Mouse (Mus musculus): ENCODE measurements at regions not wholly inside any gene's neighbourhood (a gene's known extent, or its start where the extent isn't known, plus 50 kb on each side); places are given as distances from the start of the nearest gene placed in this dataset.

DNA sequence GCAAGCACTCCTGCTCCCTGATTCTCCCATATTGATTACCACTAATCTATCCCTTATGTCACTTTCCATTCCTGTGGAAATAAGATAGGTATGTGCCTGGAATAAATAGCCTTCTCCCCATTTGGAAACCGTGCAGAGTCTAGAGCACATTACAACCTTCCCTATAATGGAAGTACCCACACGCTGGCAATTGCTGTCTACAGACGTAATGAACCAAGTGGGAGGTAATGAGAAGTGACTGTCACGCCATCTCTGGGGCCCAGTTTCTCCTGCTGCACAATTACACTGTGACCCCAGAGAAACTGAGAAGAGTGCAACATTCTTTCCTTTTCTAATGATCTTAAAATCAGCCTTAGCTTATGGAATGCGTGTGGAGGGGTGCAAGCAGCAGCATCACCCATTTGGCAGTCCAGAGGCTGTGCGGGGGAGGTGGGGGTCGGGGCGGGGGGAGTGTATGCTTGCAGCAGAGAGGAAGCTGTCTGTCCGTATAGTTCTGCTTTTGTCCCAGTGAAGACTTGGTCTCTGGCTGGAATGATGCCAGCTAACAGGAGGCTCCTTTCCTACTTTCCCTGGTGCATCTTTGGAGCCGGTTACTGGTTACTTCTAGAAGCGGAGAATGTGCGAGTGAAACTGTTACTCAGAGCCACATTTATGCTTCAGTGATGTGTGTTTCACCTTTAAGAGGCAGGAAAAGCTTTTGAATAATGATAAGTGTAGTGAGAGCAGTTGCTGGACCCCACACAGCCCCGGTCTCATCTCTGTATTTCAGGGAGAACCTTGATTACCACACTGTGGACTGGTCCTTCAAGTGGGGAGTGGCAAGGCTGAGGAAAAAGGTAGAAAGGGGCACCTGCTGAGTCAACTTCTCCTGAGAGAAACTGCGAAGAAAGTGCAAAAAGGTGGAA is 209.3 kb upstream of the Tet2 start:
- no peaks in the 10 kb centered on the region for H3K9me3 ChIP-seq
- H3K4me3 ChIP-seq, result no peak overlapping the region
- H3K36me3 ChIP-seq, result no peaks in the 10 kb centered on the region
- peaks cover 36% of the 10 kb centered on the region for H3K4me1 ChIP-seq
- WGBS, result 38% methylated on average over 14 of the region's 14 CpGs
- peak overlapping the region; percentile 35; the same call in 1 of the 2 replicates for H3K27ac ChIP-seq
- H3K9ac ChIP-seq, result no peak overlapping the region
- 0 out of 2 replicates have a peak, but pooled peaks have one; percentile 29 for ATAC-seq (ENCODE audit: borderline replicate concordance, extremely low read depth, low FRiP score, low TSS enrichment)
- peak overlapping the region; percentile 18 for H3K4me2 ChIP-seq
- H3K27me3 ChIP-seq, result no peaks in the 10 kb centered on the region

- no peaks in the 10 kb centered on the region for H3K9me3 ChIP-seq
- H3K4me1 ChIP-seq, result peaks cover 36% of the 10 kb centered on the region
- H3K27ac ChIP-seq, result peak overlapping the region; percentile 35; the same call in 1 of the 2 replicates
- no peaks in the 10 kb centered on the region for H3K36me3 ChIP-seq
- H3K27me3 ChIP-seq, result no peaks in the 10 kb centered on the region
- peak overlapping the region; percentile 18 for H3K4me2 ChIP-seq
- 12% methylated on average over 3 of the region's 3 CpGs for WGBS
- no peak for ATAC-seq (ENCODE audit: borderline replicate concordance, extremely low read depth, low FRiP score, low TSS enrichment)
- no peak overlapping the region for H3K4me3 ChIP-seq
- no peak overlapping the region for H3K9ac ChIP-seq
Observed at GRCm38 (mm10) chr3:133754911-133755259, 209.9 kb upstream of the Tet2 start.

GRCm38 (mm10) chr3:133757756-133758420 is 212.9 kb upstream of the Tet2 start:
- no peaks in the 10 kb centered on the region for H3K27me3 ChIP-seq
- ATAC-seq (ENCODE audit: borderline replicate concordance, extremely low read depth, low FRiP score, low TSS enrichment), result peak; percentile 51
- H3K9ac ChIP-seq, result no peak overlapping the region
- peaks cover 28% of the 10 kb centered on the region for H3K4me1 ChIP-seq
- 16% methylated on average over 12 of the region's 12 CpGs for WGBS
- peak overlapping the region; percentile 41 for H3K4me2 ChIP-seq
- no peaks in the 10 kb centered on the region for H3K9me3 ChIP-seq
- peak overlapping the region; percentile 12 for H3K4me3 ChIP-seq
- no peaks in the 10 kb centered on the region for H3K36me3 ChIP-seq
- H3K27ac ChIP-seq, result 0 out of 2 replicates have a peak overlapping the region, but pooled peaks have one; percentile 5

DNA sequence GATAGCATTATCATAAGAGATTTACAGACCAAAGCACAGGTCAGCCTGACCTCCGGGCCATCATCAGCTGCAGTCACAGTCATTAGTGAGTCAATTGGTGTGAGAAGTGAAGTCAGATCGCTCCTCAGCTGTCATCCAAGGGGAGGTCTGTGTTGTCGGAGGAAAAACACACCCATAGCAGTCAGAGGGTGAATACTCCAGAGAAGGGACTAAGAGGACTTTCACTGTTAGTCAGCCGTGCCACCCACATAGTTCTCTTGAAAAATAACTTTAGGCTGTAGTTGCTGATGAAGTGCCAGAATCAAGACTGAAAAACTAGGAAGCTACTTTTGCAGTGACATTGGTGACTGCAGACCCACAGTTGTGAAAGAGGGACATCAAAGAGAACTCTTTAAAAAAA is 213.5 kb upstream of the Tet2 start:
- H3K36me3 ChIP-seq, result no peaks in the 10 kb centered on the region
- H3K4me1 ChIP-seq, result peaks cover 25% of the 10 kb centered on the region
- no peaks in the 10 kb centered on the region for H3K27me3 ChIP-seq
- peak; percentile 55; the same call in 1 of the 2 replicates for ATAC-seq (ENCODE audit: borderline replicate concordance, extremely low read depth, low FRiP score, low TSS enrichment)
- WGBS, result 5% methylated on average over 4 of the region's 4 CpGs
- no peak overlapping the region for H3K9ac ChIP-seq
- H3K27ac ChIP-seq, result 0 out of 2 replicates have a peak overlapping the region, but pooled peaks have one; percentile 5
- no peaks in the 10 kb centered on the region for H3K9me3 ChIP-seq
- peak overlapping the region; percentile 12 for H3K4me3 ChIP-seq
- H3K4me2 ChIP-seq, result peak overlapping the region; percentile 41

DNA sequence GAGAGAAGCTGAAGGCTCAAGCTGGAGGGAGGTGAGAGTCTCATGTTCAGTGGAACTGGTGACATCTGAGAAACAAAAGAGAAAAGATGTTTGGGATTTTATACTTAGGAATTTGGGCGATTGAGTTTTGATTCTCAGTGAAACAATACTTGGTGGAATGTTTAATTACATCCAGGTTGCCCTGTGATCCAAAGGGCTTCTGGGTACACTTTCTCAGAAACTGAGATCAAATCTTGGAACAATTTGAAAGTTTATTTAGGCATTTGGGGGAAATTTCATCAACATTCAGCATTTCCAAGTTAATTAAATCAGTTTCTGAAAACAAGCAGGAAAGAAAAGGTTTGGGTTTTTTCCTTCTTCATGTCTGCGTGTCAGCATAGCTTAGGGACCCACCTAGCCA is 214.7 kb upstream of the Tet2 start:
- H3K4me1 ChIP-seq, result peaks cover 17% of the 10 kb centered on the region
- no peak overlapping the region for H3K4me2 ChIP-seq
- no peaks in the 10 kb centered on the region for H3K36me3 ChIP-seq
- H3K4me3 ChIP-seq, result no peak overlapping the region
- H3K27ac ChIP-seq, result no peak overlapping the region
- ATAC-seq (ENCODE audit: borderline replicate concordance, extremely low read depth, low FRiP score, low TSS enrichment), result no peak
- WGBS, result 73% methylated on average over 2 of the region's 2 CpGs
- no peaks in the 10 kb centered on the region for H3K9me3 ChIP-seq
- no peaks in the 10 kb centered on the region for H3K27me3 ChIP-seq
- no peak overlapping the region for H3K9ac ChIP-seq

GRCm38 (mm10) chr3:133760221-133760620 is 215.3 kb upstream of the Tet2 start:
- Histone ChIP-seq H3K36me3 (no peaks in the 10 kb centered on the region), H3K9ac (no peak overlapping the region), H3K4me1 (peaks cover 12% of the 10 kb centered on the region), H3K4me2 (no peak overlapping the region), H3K4me3 (no peak overlapping the region), H3K9me3 (no peaks in the 10 kb centered on the region), H3K27me3 (no peaks in the 10 kb centered on the region), H3K27ac (no peak overlapping the region)
- ATAC-seq (ENCODE audit: borderline replicate concordance, extremely low read depth, low FRiP score, low TSS enrichment), result no peak
- WGBS, result 97% methylated on average over 1 of the region's 1 CpGs

DNA sequence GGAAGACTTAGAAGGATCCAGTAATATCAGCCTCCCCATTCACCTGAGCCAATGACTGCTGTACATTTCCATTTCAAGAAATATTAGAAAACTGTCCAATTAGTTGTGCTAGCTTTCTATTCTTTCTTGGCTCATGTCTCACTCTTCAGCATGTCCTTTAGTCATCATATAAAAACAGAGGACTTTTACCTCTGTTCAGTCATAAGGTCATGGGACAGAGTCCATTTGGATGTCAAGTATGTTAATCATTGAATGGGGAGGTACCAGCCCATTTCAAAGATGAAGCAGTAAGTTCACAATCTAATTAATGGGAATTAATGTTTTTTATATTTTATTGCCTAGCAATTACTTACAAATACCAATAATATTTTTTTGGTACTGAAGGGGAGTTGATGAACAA is 218.8 kb upstream of the Tet2 start:
- Histone ChIP-seq H3K36me3 (no peaks in the 10 kb centered on the region), H3K4me2 (no peak overlapping the region), H3K27me3 (no peaks in the 10 kb centered on the region), H3K4me1 (peaks cover under 1% of the 10 kb centered on the region; the same call in 1 of the 2 replicates), H3K9me3 (no peaks in the 10 kb centered on the region), H3K4me3 (no peak overlapping the region), H3K27ac (no peak overlapping the region), H3K9ac (no peak overlapping the region)
- no peak for ATAC-seq (ENCODE audit: borderline replicate concordance, extremely low read depth, low FRiP score, low TSS enrichment)

GRCm38 (mm10) chr3:133773490-133773889 is 228.6 kb upstream of the Tet2 start:
- no peak overlapping the region for H3K4me3 ChIP-seq
- H3K27ac ChIP-seq, result no peak overlapping the region
- no peaks in the 10 kb centered on the region for H3K36me3 ChIP-seq
- no peak overlapping the region for H3K9ac ChIP-seq
- ATAC-seq (ENCODE audit: borderline replicate concordance, extremely low read depth, low FRiP score, low TSS enrichment), result no peak
- H3K4me1 ChIP-seq, result no peaks in the 10 kb centered on the region
- no peaks in the 10 kb centered on the region for H3K9me3 ChIP-seq
- H3K4me2 ChIP-seq, result no peak overlapping the region
- 50% methylated on average over 2 of the region's 2 CpGs for WGBS
- no peaks in the 10 kb centered on the region for H3K27me3 ChIP-seq

- H3K4me1 ChIP-seq, result no peaks in the 10 kb centered on the region
- no peaks in the 10 kb centered on the region for H3K9me3 ChIP-seq
- H3K4me3 ChIP-seq, result no peak overlapping the region
- H3K36me3 ChIP-seq, result no peaks in the 10 kb centered on the region
- H3K27ac ChIP-seq, result no peak overlapping the region
- H3K4me2 ChIP-seq, result no peak overlapping the region
- H3K27me3 ChIP-seq, result no peaks in the 10 kb centered on the region
- H3K9ac ChIP-seq, result no peak overlapping the region
- ATAC-seq (ENCODE audit: borderline replicate concordance, extremely low read depth, low FRiP score, low TSS enrichment), result no peak
- WGBS, result 8% methylated on average over 3 of the region's 3 CpGs
Observed at GRCm38 (mm10) chr3:133774229-133774628, 229.3 kb upstream of the Tet2 start.

DNA sequence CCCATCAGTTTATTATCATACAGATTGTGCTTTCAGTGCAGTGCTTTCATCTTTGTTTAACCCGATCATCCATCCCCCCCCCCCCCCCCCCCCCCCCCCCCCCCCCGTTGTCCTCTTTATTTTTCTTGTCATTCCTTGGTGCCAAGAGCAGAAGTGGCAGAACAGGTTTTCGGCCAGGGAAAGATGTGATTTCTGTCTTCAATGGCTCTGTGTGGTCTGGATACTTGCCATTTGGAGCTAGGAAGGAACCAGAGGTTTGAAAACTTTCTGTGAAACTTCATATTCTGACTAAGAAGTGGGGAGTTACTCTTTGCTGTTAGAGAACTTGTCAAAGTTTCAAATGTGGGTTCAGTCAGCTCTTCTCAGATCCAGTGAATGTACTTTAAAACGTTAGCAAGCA is 231.1 kb upstream of the Tet2 start:
- Histone ChIP-seq H3K9me3 (no peaks in the 10 kb centered on the region), H3K27me3 (no peaks in the 10 kb centered on the region), H3K36me3 (no peaks in the 10 kb centered on the region), H3K27ac (peak overlapping the region; percentile 58), H3K4me2 (no peak overlapping the region), H3K9ac (no peak overlapping the region), H3K4me1 (no peaks in the 10 kb centered on the region), H3K4me3 (no peak overlapping the region)
- peak; percentile 31; the same call in 1 of the 2 replicates for ATAC-seq (ENCODE audit: borderline replicate concordance, extremely low read depth, low FRiP score, low TSS enrichment)
- WGBS, result 3% methylated on average over 4 of the region's 4 CpGs

DNA sequence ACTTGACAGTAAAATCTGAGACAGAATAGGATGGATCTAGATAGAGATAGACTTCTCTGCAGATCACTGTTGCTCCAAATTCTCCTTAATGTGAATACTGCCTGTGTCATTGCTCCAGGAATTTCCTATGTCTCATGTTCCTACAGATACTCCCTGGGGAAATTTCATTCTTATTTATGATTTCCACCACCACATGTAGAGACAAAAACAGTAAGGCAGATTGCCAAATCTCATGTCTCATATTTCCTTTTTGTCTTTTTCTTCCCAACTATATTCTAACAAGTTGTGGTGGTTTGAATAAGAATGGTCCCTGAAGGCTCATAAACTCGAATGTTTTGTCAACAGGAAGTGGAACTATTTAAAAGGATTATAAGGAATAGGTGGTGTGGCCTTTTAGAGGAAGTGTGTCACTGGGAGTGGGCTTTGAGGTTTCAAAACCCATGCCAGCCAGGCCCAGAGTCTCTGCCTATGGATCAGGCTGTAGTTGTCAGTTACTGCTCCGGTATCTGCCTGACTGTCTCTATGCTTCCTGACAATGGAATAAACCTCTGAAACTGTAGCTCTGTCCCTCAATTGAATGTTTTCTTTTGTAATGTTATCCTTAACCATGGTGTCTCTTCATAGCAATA is 234.3 kb upstream of the Tet2 start:
- H3K4me2 ChIP-seq, result no peak overlapping the region
- 63% methylated on average over 2 of the region's 2 CpGs for WGBS
- H3K4me3 ChIP-seq, result no peak overlapping the region
- no peaks in the 10 kb centered on the region for H3K27me3 ChIP-seq
- H3K36me3 ChIP-seq, result no peaks in the 10 kb centered on the region
- no peak for ATAC-seq (ENCODE audit: borderline replicate concordance, extremely low read depth, low FRiP score, low TSS enrichment)
- no peak overlapping the region for H3K9ac ChIP-seq
- H3K9me3 ChIP-seq, result no peaks in the 10 kb centered on the region
- H3K27ac ChIP-seq, result no peak overlapping the region
- H3K4me1 ChIP-seq, result no peaks in the 10 kb centered on the region

DNA sequence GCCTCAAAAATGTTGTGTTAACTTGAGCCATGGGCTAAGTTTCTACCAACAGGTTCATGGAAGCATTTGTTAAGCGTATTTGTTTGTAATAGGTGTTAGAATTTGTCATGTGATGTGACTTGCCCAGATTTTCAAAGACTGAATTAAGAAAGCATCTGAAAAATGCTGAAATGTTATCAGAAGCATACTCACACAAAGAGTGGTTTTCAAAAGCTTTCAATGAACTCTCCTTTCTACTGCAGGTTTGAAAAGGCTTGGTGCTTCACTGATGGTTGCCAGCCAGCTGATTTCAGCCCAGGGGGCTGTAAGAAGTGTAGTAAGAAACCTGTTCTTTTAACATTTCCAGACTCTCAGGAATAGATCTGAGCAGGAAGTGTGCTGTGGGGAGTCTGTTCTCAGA is 238.1 kb upstream of the Tet2 start:
- Histone ChIP-seq H3K36me3 (no peaks in the 10 kb centered on the region), H3K27me3 (no peaks in the 10 kb centered on the region), H3K4me1 (no peaks in the 10 kb centered on the region), H3K27ac (no peak overlapping the region), H3K9ac (no peak overlapping the region), H3K4me2 (no peak overlapping the region), H3K4me3 (no peak overlapping the region), H3K9me3 (no peaks in the 10 kb centered on the region)
- WGBS, result 63% methylated on average over 1 of the region's 1 CpGs
- no peak for ATAC-seq (ENCODE audit: borderline replicate concordance, extremely low read depth, low FRiP score, low TSS enrichment)

All from lung, embryonic 15.5 days (tissue).